Mouse (Mus musculus) midbrain, embryonic 14.5 days (tissue): ENCODE data around the gene Dock2. TPM values are rescaled to one million over a fixed set of nuclear protein-coding genes. Genes with fewer than 3 reads are reported as not detected.

Experiments used
- ATAC-seq: fragments of 200-750 bp; cut with Nextera tagmentation; 2 replicates; pipeline ENCODE4 v1.8.0; 2017; ENCODE audit warnings: moderate number of reproducible peaks, moderate library complexity; ENCODE audit not compliant: low FRiP score, low TSS enrichment
- DNase-seq: peaks from one replicate; pipeline ENCODE4 v3.0.0-alpha.2; 2015
- H3K27ac ChIP-seq: fragments of 300-500 bp; sonication (generic); replicated peaks from 2 replicates; pipeline ENCODE4 v1.5.1; 2014; ENCODE audit warnings: mild to moderate bottlenecking, low read depth, low read length, moderate library complexity
- H3K27me3 ChIP-seq: fragments of 300-500 bp; sonication (generic); 2 replicates; pipeline ENCODE4 v1.6.1; 2014; ENCODE audit warnings: low read length, control low read depth, mixed read lengths; ENCODE audit not compliant: control insufficient read depth, insufficient read depth
- H3K36me3 ChIP-seq: fragments of 300-500 bp; sonication (generic); 2 replicates; pipeline ENCODE4 v1.6.1; 2014; ENCODE audit warnings: low read length, control low read depth; ENCODE audit not compliant: control insufficient read depth, insufficient read depth
- H3K4me1 ChIP-seq: fragments of 300-500 bp; sonication (generic); 2 replicates; pipeline ENCODE4 v1.6.1; 2014; ENCODE audit warnings: mild to moderate bottlenecking, antibody characterized with exemption, low read length, control low read depth; ENCODE audit not compliant: control insufficient read depth, insufficient read depth
- H3K4me2 ChIP-seq: fragments of 300-500 bp; sonication (generic); 2 replicates; pipeline ENCODE4 v1.6.1; 2014; ENCODE audit warnings: mild to moderate bottlenecking, low read length, moderate library complexity
- H3K4me3 ChIP-seq: fragments of 300-500 bp; sonication (generic); replicated peaks from 2 replicates; pipeline ENCODE4 v1.5.1; 2014; ENCODE audit warnings: low read depth, low read length
- H3K9ac ChIP-seq: fragments of 300-500 bp; sonication (generic); replicated peaks from 2 replicates; pipeline ENCODE4 v1.6.1; 2014; ENCODE audit warnings: mild to moderate bottlenecking, low read length, moderate library complexity
- H3K9me3 ChIP-seq: fragments of 300-500 bp; sonication (generic); 2 replicates; pipeline ENCODE4 v1.6.1; 2016; ENCODE audit warnings: low read length, control low read depth, mixed read lengths; ENCODE audit not compliant: control insufficient read depth
- WGBS: fragments of 180-500 bp; shearing (Covaris S2); extraction: QIAGEN DNeasy Blood & Tissue Kit; methylation state at CpG from one replicate; pipeline ENCODE4 v1.1.7; 2014; 5-methylcytosine and 5-hydroxymethylcytosine counted together
- polyA plus RNA-seq: library from polyadenylated mRNA; unstranded; fragments of >200 nt; fragmentation: Nextera tagmentation; extraction: Ambion mirVana; gene quantifications from 2 replicates; pipeline ENCODE4 v1.2.1, GENCODE M21; 2014

The Dock2 gene
- polyA plus RNA-seq, 1 experiment from 2014 or later: 0.51 TPM

GRCm38 (mm10) chr11:34530971-34531370 is 252.7 kb downstream of the Dock2 start:
- Histone ChIP-seq H3K27ac (no peak overlapping the region), H3K9me3 (no peaks in the 10 kb centered on the region), H3K9ac (no peak overlapping the region), H3K4me3 (no peak overlapping the region), H3K36me3 (no peaks in the 10 kb centered on the region), H3K4me1 (no peaks in the 10 kb centered on the region), H3K27me3 (no peaks in the 10 kb centered on the region), H3K4me2 (no peak overlapping the region)
- no peak for ATAC-seq
- DNase-seq: no peak
- 95% methylated on average over 3 of the region's 3 CpGs for WGBS

DNA sequence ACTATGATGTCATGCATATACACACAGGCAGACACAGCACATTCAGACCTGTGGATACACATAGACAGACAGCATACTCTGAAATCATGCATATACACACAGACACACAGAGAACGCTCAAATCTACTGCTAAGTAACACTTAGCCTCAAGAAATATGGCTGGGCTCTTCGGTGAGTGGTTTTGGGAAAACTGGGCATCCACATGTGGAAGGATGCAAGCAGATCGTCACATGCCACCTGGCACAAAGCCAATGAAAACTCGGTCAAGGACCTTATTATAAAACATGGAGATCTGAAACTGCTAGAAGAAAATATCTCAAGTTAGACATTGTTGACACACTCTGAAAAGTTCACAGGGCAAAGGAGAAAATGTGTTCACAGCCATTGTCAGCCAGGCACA is 255.7 kb downstream of the Dock2 start:
- no peaks in the 10 kb centered on the region for H3K36me3 ChIP-seq
- no peak overlapping the region for H3K4me2 ChIP-seq
- ATAC-seq (no peak), DNase-seq (no peak)
- H3K9ac ChIP-seq: no peak overlapping the region
- H3K9me3 ChIP-seq: no peaks in the 10 kb centered on the region
- no peak overlapping the region for H3K4me3 ChIP-seq
- 92% methylated on average over 4 of the region's 4 CpGs for WGBS
- H3K27ac ChIP-seq: no peak overlapping the region
- H3K4me1 ChIP-seq: no peaks in the 10 kb centered on the region
- H3K27me3 ChIP-seq: no peaks in the 10 kb centered on the region

DNA sequence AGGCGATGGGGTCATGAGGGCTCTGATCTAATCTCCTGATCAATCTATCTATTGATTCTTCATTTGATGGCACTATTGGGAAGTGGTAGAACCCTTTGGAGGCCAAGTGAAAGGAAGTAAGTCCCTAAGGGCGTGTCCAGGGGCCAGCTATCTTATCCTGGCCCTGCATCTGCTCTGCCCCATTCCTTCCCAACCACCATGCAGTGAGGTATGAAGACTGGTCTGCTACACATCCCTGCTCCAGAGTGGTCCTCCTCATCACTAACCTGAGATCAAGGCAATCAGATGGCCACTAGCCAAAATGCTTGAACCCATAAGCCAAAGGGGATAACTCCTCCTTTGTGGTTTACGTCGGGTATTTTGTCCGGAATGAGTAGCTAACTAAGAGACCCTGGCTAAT is 256.5 kb downstream of the Dock2 start:
- WGBS: 92% methylated on average over 5 of the region's 5 CpGs

GRCm38 (mm10) chr11:34525096-34525891 is 258.4 kb downstream of the Dock2 start:
- no peaks in the 10 kb centered on the region for H3K4me1 ChIP-seq
- H3K27me3 ChIP-seq: no peaks in the 10 kb centered on the region
- no peaks in the 10 kb centered on the region for H3K36me3 ChIP-seq
- no peak overlapping the region for H3K9ac ChIP-seq
- H3K9me3 ChIP-seq: no peaks in the 10 kb centered on the region
- no peak overlapping the region for H3K4me3 ChIP-seq
- H3K4me2 ChIP-seq: no peak overlapping the region
- no peak overlapping the region for H3K27ac ChIP-seq
- no peak for DNase-seq
- WGBS: 84% methylated on average over 7 of the region's 7 CpGs
- ATAC-seq: no peak; the same call in 1 of the 2 replicates

More for the DNA sequence above, 256.5 kb downstream of the Dock2 start:
- H3K4me3 ChIP-seq: no peak overlapping the region
- H3K4me2 ChIP-seq: no peak overlapping the region
- no peak overlapping the region for H3K27ac ChIP-seq
- no peaks in the 10 kb centered on the region for H3K4me1 ChIP-seq
- H3K9me3 ChIP-seq: no peaks in the 10 kb centered on the region
- DNase-seq (no peak), ATAC-seq (no peak)
- no peaks in the 10 kb centered on the region for H3K36me3 ChIP-seq
- H3K9ac ChIP-seq: no peak overlapping the region
- H3K27me3 ChIP-seq: no peaks in the 10 kb centered on the region

GRCm38 (mm10) chr11:34524586-34524985 is 259.1 kb downstream of the Dock2 start:
- 89% methylated on average over 4 of the region's 4 CpGs for WGBS
- DNase-seq: no peak
- H3K4me1 ChIP-seq: no peaks in the 10 kb centered on the region
- no peak overlapping the region for H3K27ac ChIP-seq
- no peaks in the 10 kb centered on the region for H3K36me3 ChIP-seq
- ATAC-seq: no peak
- H3K4me3 ChIP-seq: no peak overlapping the region
- H3K9ac ChIP-seq: no peak overlapping the region
- no peaks in the 10 kb centered on the region for H3K27me3 ChIP-seq
- no peak overlapping the region for H3K4me2 ChIP-seq
- no peaks in the 10 kb centered on the region for H3K9me3 ChIP-seq

DNA sequence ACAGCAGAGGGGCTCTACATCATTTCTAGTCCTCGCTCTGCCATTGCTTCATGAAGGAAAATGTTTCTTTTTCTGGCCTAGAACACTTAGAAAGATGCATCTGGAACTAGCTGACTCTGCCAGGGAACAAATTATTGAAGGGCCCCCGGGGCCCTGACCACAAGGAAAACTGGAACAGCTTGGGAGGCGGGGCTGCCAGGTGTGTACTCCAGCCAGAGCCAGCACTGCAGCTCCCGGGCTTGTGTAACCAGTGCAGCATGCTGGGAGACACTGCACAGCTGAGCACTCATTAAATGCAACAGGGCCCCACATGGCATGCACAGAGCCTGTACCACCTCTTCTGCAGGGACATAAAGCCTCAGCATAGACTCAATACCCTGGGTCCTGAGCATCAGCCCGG is 265.1 kb downstream of the Dock2 start:
- Histone ChIP-seq H3K4me3 (no peak overlapping the region), H3K36me3 (no peaks in the 10 kb centered on the region), H3K9ac (no peak overlapping the region), H3K4me2 (no peak overlapping the region), H3K4me1 (no peaks in the 10 kb centered on the region), H3K9me3 (no peaks in the 10 kb centered on the region), H3K27me3 (no peaks in the 10 kb centered on the region), H3K27ac (no peak overlapping the region)
- DNase-seq (no peak), ATAC-seq (no peak)
- WGBS: 60% methylated on average over 5 of the region's 5 CpGs

DNA sequence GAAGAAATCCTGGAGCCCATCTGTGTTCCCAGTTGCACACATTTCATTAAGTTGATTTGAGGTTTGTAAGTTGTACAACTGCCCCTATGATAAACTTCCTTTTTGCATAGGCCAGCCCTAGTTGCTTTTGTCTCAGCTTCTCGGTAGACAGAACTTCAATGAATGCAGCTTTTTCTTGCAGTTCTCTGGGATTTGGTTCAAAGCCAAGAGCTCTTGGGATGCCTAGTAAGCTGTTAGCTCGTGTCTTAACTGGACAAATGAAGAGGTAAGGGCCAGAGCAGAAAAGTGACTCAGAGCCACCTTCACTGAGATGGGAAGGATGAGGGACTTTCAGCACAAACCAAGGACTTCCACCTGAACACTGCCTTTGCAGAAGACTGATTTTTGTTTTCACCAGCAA is 266.7 kb downstream of the Dock2 start:
- Histone ChIP-seq H3K27me3 (no peaks in the 10 kb centered on the region), H3K36me3 (no peaks in the 10 kb centered on the region), H3K4me2 (no peak overlapping the region), H3K4me1 (no peaks in the 10 kb centered on the region), H3K9ac (no peak overlapping the region), H3K27ac (no peak overlapping the region), H3K4me3 (no peak overlapping the region), H3K9me3 (no peaks in the 10 kb centered on the region)
- DNase-seq (peak; percentile 37), ATAC-seq (no peak)
- WGBS: 42% methylated on average over 2 of the region's 2 CpGs

- H3K36me3 ChIP-seq: no peaks in the 10 kb centered on the region
- no peak overlapping the region for H3K4me3 ChIP-seq
- H3K27ac ChIP-seq: no peak overlapping the region
- H3K9me3 ChIP-seq: no peaks in the 10 kb centered on the region
- H3K4me2 ChIP-seq: no peak overlapping the region
- ATAC-seq: no peak
- DNase-seq: no peak
- H3K27me3 ChIP-seq: no peaks in the 10 kb centered on the region
- WGBS: 53% methylated on average over 4 of the region's 4 CpGs
- H3K9ac ChIP-seq: no peak overlapping the region
- no peaks in the 10 kb centered on the region for H3K4me1 ChIP-seq
Measured at GRCm38 (mm10) chr11:34515301-34515700, 268.4 kb downstream of the Dock2 start.

- no peaks in the 10 kb centered on the region for H3K4me1 ChIP-seq
- ATAC-seq (no peak), DNase-seq (no peak)
- H3K4me2 ChIP-seq: no peak overlapping the region
- no peaks in the 10 kb centered on the region for H3K9me3 ChIP-seq
- no peak overlapping the region for H3K9ac ChIP-seq
- no peak overlapping the region for H3K4me3 ChIP-seq
- H3K27ac ChIP-seq: no peak overlapping the region
- H3K27me3 ChIP-seq: no peaks in the 10 kb centered on the region
- no peaks in the 10 kb centered on the region for H3K36me3 ChIP-seq
- 93% methylated on average over 1 of the region's 1 CpGs for WGBS
Measured at GRCm38 (mm10) chr11:34506390-34506789, 277.3 kb downstream of the Dock2 start.
